Mouse (Mus musculus): ENCODE measurements around the gene Rhox4d.
"Not testable (repeated sequence)": the region's sequence is repeated elsewhere in the genome, so short reads cannot be mapped to it uniquely, and the experiment has no call there.

Rhox4d gene

DNA sequence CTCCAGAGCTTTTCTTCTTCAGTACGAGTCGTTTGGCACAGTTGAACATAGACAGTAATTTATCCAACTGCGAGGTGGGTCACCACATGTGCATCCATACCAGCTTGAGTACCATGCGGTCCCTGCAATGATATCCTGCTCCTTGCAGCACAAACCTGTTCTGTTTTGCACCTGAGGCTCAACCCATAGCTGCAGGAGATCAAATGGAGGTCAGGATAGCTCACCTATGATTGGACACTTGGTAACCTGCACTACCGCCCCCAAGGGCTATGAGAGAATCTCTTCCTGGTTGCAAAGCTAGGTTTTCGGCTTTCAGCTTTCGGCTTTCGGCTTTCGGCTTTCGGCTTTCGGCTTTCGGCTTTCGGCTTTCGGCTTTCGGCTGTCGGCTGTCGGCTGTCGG lies at the start of gene Rhox4d:
TSS of gene Rhox4d (plus strand) at position 301 of the 400 bp plus-strand sequence.
- DNase-seq (ENCODE audit: low spot score in 2 of 2) = not testable (repeated sequence)

- DNase-seq (ENCODE audit: low spot score in 2 of 2) = not testable (repeated sequence)
These were observed 34.1 kb upstream of the Rhox4d start, which contains the start of gene Rhox4c for GRCm38 (mm10) chrX:37480037-37480436. TSS of gene Rhox4c (plus strand) at chrX:37480337.

GRCm38 (mm10) chrX:37530152-37530551 lies 16.0 kb downstream of the Rhox4d start, which contains the start of gene Rhox2e:
TSS of gene Rhox2e (plus strand) at chrX:37530452.
- DNase-seq (ENCODE audit: low spot score in 2 of 2) = not testable (repeated sequence)

DNA sequence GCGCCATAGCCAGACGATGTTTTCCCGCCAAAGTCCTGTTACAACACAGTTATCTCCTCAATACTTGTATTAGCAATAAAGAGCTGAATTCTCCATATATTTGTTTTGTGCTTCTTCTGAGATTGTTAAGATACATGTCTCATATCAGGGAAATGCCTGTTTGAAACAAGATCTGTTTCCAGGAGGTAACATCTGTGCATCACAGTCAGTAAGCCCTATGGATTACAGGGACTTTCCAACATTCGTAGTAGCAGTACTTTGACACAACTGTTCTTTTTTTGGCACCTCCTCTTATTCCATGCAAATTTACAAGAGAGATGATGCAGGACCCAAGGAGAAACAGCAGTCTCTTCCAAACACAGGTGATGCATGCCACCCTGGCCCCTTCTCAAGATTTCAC lies 27.6 kb downstream of the Rhox4d start, which contains the start of gene Rhox3e:
TSS of gene Rhox3e (plus strand) at position 301 of the 400 bp plus-strand sequence.
- DNase-seq (ENCODE audit: low spot score in 2 of 2) = not testable (repeated sequence)

DNA sequence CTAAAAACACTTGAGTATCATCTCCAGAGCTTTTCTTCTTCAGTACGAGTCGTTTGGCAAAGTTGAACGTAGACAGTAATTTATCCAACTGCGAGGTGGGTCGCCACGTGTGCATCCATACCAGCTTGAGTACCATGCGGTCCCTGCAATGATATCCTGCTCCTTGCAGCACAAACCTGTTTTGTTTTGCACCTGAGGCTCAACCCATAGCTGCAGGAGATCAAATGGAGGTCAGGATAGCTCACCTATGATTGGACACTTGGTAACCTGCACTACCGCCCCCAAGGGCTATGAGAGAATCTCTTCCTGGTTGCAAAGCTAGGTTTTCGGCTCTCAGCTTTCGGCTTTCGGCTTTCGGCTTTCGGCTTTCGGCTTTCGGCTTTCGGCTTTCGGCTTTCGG lies 43.0 kb downstream of the Rhox4d start, which contains the start of gene Rhox4e:
TSS of gene Rhox4e (plus strand) at position 301 of the 400 bp plus-strand sequence.
- not testable (repeated sequence) for DNase-seq (ENCODE audit: low spot score in 2 of 2)

Data from left cerebral cortex, adult 9 months (tissue).